Mouse (Mus musculus): Measurements from ENCODE around the gene Usp30. TPM values are rescaled to one million over a fixed set of nuclear protein-coding genes. Genes with fewer than 3 reads are reported as not detected.

Usp30 gene
- 10 to 100 TPM; 29.5 to 31.2 TPM for total RNA-seq (2021)
- long read RNA-seq, experiment 1, full-length matches to known transcripts = 25 of 38 reads
- long read RNA-seq, experiment 1, partial matches to known transcripts = 1 of 38 reads
- long read RNA-seq, experiment 1, other reads (novel, unspliced or antisense) = 12 of 38 reads
- long read RNA-seq, experiment 2, full-length matches to known transcripts = 34 of 70 reads
- long read RNA-seq, experiment 2, partial matches to known transcripts = 11 of 70 reads
- long read RNA-seq, experiment 2, other reads (novel, unspliced or antisense) = 25 of 70 reads

DNA sequence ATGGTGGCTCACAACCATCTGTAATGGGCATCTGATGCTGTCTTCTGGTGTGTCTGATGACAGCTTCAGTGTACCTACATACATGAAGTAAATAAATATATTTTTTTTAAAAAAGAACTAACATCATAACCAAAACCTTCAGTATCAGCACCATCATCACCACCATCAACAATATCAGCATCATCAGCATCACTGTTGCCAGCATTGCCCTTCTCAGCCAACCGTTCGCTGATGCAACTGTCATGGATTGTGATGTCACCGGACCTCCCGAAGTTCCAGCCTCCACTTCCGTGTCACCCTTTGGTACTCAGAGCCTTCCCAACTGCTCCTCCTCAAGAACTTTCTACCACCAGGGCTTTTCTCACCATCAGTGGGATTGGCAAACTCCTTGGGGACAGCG is at the start of gene Usp30:
Gene Usp30, plus strand, starts transcription at position 301 of the 400 bp plus-strand sequence.
- no peak for DNase-seq (ENCODE audit: low spot score in 2 of 2)

DNA sequence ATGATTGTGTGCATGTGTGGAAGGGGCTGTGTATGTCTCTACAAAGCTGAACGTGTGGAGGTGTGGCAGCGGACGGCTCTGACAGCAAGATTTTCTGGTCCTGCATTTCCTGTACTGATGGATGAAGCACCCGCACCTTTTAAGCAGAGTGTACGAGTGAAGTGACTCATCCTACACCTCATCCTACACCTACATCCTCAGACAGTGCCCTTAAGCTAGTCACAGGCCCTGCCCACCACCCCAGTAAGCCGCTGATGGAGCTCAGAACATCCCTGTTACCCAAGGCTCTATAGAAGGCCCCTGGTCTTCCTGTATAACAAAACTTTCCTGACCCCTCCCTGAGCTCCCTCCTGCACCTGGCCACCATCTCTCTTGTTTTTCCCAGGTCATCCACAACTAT is 40.9 kb upstream of the Usp30 start:
- no peak for DNase-seq (ENCODE audit: low spot score in 2 of 2)

DNA sequence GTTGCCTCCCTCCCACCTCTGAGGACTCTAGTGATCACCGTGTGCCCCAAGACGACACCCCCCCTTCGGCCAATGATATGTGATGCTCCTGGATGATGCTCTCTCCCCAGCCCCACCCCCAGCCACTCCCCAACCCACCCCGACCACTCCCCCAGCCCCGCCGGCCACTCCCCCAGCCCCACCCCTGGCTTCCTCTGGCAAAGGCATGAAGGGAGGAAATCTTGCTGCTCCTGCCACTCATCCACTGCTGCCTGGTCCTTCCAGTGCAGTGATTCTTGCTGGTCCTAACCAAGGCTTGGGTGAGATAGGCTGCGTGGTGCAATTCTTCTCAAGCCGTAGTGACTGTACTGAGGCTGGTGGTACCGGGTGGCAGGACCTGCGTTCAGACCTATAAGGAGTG is 40.4 kb upstream of the Usp30 start:
- DNase-seq (ENCODE audit: low spot score in 2 of 2) = no peak

DNA sequence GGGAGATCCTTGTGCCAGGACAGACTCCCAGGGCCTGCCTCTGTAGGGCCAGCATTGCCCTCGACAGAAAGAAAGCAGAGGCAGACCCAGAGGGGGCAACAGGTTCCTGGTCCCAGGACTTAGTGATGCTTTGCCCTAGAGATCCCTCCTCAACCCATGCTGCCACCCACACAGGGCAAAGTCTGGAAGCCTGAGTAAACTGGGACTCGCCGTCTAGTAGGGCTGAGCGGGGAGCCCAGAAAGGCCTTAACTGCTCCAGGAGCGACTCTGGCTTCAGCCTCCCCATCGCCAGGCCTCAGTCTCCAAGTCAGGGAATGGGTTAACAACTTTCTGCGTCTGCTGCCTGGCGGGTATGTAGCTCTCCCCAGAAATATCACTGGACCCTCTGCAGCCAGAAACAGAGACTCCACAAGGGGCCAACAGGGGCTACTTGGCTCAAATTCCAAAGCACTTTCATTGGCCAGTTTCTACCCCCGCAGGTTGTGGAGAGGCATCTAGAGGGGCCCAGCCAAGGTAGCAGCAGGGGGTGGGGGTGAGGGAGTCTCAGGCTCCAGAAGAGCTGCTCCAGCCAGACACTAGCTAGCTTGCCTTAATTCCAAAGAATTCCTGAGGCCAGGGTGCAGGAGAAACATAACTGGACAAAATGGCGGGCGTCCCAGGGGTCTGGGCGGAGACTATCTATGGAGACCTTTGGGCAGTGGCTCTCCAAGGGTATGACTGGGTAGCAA is 37.9 kb upstream of the Usp30 start:
- DNase-seq (ENCODE audit: low spot score in 2 of 2) = no peak

DNA sequence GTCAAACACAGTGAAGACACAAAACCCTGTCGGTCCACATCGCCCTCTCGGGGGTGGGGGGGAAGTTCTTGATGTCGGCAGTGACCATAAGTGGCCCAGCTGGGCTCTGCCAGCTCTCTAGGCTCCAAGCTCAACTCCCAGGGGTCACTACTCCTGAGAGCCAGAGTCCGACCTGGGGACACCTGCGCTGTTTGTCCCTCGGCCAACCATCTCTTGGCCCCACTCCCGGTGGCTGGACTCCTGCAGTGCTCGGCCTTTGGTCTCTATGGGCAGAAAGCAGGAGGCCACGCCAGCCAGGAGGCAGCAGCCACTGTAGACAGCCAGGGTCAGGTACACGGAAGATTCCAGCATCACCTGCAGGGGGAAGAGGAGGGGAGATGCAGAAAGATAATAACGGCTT is 37.1 kb upstream of the Usp30 start:
- DNase-seq (ENCODE audit: low spot score in 2 of 2) = no peak

DNA sequence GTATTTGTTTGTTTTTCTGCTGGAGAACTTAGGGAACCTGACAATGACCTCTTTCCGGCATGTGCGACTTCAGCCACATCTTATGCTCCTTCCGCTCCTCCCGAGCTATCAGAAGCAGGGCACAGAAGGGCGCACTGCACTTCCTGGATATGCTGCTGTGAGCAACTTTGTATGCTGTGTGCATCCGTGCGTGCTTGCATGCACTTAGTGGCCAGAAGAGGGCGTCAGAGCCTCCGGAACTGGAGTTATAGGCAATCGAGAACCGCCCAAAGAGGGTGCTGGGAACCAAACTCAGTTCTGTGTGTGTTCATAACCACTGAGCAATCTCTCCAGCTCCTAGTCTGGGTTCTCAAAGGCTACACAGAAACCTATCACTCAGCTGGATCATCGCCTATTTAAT is 34.6 kb upstream of the Usp30 start:
- no peak for DNase-seq (ENCODE audit: low spot score in 2 of 2)

DNA sequence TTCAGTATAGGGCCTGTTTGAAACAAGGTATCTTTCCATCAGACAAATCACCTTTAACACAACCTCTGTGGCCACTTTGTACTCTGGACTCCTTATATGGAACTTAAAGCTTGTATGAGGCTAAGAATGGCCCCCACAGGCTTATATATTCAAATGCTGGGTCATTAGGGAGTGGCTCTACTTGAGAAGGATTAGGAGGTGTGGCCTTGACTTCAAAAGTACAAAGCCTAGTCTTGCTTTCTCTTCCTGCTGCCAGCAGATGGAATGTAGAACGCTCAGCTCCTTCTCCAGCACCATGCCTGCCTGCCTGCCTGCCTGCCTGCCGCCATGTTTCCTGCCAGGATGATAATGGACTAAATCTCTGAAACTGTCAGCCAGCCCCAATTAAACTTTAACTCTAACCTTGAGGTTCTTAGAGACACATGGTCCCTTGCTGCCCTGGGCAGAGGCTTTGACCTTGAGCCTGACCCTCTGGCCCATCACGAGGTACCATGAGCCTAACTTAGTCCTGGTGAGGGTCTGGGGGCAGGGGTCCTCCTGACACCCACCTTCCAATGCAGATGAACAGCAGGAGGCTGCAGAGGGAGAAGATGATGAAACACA is 33.0 kb upstream of the Usp30 start:
- DNase-seq (ENCODE audit: low spot score in 2 of 2) = no peak

DNA sequence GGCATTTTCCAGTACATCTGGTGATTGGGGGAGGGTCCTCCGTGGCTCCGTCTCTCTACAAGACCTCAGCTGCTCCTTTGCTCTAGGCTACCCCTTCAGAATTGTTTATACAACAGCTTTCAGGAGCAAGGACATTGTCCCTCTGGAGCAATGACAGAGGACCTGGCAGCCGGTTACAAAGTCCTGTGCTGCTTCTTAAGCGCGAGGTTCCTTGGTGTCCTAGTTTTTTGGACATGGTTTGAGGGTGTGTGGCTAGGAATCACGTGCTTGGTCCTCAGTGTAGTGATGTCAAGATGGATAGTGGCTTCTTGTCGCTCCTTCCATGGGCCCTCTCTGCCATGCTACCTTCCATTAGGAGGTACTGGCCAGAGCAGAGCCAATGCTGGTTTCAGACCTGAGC is 30.9 kb upstream of the Usp30 start:
- DNase-seq (ENCODE audit: low spot score in 2 of 2) = no peak

DNA sequence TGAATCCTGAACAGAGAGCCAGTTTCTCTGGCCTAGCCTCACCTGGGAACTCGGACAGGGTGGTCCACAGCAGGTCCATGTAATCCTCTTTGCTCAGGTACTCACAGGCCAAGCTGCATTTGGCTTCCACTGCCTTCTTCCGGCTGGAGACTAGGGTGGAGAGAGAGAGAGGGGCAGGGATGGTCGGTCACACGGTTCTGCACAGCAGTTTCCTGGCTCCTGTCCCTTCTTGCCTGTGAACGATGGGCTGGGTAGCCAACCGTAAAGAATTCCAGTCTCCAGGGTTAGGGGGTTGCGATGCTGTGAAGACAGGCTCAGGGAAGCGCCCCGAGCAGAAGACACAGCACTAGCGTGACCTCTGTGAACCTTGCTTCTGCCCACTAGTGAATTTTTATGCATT is 30.1 kb upstream of the Usp30 start:
- DNase-seq (ENCODE audit: low spot score in 2 of 2) = no peak

DNA sequence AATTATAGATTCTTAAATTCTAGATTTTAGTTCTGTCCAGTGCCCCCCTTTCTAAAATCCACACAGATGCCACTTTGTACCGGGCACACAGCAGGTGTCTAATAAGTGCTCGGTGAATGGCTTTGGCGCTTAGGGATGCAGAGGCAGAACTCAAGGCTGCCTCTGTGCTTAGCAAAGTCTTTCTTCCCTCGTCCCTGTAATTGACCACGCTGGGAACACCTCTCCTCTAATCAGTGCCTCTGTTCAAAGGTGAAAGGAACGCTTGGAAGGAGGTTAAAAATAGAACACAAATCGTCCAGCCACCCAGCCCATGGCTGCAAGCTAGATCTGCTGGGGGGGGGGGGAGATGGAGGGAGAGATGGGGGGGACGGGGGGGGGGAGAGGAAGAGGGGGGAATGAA is 24.8 kb upstream of the Usp30 start:
- DNase-seq (ENCODE audit: low spot score in 2 of 2) = no peak

DNA sequence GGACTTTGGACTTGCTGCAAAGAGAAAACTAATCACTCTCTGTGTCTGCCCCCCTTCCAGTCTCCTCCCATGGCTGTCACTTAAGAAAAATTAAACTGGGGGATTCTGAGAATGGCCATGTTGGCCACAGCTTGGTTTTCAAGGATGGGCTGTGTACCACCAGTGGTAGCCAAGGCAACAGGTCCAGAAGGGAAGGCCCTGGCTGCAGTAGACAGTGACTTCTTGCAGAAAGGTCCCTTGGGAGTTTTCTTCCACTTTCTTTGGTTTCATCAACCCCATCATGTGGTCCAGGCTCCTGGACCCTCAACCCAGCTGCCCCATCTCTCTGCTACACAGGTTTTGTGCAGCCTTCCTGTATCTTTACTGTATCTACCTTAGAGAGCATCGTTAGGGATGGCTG is 24.4 kb upstream of the Usp30 start:
- DNase-seq (ENCODE audit: low spot score in 2 of 2) = no peak

DNA sequence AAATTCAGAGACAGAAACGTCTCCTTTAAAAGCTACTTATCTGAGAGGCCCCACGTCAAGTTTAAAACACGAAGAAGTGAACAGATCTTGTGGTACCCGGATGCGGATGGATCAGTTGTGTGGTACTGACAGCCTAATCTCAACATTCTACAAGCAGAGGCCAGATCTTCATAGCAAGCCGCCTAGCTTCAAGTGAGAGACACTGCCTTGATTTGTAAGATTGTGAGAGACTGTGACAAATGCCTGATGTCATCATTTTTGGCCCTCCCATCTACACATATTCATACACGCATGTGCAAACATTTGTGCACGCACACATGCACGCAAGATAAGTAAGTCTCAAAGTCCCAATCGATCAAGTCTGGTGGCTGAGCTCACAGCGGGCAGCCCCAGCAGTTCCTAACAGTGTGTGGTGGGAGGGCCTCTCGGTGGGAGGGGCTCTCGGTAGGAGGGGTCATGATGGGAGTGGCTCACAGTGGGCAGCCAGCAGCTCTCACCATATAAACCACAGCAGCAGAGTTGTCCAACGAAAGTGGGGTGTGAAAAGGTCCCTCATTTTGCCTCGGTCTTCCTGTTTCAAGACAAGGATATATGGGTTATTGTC is 23.8 kb upstream of the Usp30 start:
- DNase-seq (ENCODE audit: low spot score in 2 of 2) = peak in 1 of 2 experiments; percentile 23

DNA sequence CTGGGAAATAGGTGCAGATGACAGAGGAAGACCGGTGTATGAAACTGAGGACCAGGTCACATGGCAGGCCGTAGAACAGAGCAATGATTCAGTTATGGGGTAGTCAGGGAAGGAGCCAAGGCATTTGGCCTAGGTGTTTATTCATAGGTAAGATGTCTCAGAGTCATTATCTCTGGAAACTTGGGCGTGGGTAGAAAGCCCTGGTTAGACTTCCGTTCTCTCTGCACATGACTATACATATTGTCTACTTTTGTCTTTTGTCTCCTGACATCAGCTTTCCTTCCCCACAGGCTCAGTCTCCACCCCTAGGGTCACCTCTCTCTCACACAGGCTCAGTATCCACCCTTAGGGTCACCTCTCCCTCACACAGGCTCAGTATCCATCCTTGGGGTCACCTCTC is 21.5 kb upstream of the Usp30 start:
- no peak for DNase-seq (ENCODE audit: low spot score in 2 of 2)

DNA sequence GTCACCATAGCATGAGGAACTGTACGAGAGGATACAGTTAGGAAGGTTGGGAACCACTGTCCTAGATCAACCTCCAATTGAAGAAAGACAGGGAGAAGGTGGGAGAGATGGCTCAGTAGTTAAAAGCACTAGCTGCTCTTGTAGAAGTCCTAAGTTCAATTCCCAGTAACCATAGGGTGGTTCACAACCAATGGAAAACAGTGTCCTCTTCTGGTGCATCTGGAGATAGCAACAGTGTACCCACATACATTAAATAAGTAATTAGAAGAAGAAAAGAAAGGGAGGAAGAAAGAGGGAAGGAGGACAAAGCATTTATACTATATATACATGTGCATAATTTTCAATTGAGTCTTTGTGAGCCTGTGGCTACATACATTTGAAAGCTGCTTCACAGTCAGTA is 20.1 kb upstream of the Usp30 start:
- no peak for DNase-seq (ENCODE audit: low spot score in 2 of 2)

DNA sequence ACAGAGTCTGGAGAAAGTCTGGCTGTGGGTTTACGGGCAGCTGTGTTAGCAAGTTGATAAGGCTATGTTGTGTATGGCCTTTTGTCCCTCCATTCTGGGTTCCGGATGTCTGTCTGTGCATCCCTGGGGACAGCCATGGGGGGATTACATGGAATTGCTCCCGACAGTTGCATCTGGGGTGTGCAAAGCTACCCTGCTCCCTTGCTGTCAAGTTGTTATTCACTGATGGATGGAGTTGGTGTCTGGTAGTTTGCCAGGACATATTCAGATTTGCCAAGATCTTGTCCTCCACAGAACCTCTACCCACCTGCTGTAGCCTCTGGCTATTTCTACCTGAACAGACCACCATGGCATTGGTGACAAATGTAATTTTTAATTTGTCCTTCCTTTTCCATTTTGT is 19.1 kb upstream of the Usp30 start:
- DNase-seq (ENCODE audit: low spot score in 2 of 2) = no peak

DNA sequence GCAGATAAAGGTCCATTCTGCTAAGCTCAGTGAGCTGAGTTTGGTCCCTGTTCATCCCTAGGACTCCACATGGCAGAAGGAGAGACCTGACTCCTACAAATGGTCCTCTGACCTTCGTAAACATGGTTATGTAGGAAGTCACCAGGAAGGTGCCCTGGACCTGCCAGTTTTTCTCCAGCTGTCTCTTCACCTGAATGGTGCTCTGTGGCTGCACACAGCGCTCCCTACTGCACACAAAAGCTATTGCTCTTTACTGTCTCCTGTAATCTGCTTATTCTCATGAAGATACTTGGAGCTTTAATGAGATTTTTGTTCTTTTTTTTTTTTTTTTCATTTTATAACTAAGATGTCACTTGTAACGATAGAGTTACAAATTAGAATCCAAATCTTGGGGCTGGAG is 18.7 kb upstream of the Usp30 start:
- no peak for DNase-seq (ENCODE audit: low spot score in 2 of 2)

DNA sequence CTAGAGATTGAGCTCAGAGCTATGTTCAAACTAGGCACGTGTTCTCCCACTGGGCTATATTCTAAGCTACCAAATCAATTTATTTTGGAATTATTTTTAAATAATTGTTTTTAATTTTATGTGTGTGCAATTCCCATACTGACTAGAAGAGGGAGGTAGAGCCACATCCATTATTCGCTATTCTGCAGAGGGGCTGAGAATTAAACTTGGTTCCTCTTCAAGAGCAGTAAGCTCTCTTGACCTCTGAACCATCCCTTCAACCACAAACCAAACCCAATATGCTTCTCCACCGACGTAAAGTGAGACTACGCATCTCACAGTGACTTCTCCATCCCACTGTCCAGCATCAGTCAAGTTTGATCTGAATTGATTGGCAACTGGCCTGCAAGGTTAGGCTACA is 18.1 kb upstream of the Usp30 start:
- no peak for DNase-seq (ENCODE audit: low spot score in 2 of 2)

DNA sequence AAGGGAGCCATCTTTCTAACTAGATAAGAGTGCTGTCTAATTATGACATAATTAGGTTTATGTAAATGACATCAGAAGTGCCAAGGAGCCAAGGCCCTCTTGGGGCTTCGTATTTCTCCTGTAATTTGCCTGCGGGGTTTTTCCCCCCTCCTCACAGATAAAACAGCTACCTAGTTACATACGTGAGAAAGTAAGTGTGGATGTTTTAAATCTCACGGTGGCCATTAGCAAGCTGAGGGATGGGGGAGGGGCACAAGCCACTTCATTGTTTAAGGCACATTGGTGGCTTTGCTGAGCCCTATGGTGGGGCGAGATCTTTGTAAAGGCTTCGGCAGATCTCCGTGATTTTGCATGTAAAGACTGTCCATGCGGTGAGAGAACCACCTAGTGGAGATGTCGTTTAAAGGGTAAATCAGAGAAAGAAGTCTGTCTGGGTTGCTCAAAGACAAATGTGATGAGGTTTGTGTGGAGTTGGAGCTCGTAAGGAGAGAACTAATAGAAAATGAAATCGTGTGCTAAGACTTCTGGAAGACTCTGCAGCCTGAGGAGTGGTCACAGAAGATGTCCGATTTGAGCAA is 16.4 kb upstream of the Usp30 start:
- no peak for DNase-seq (ENCODE audit: low spot score in 2 of 2)

DNA sequence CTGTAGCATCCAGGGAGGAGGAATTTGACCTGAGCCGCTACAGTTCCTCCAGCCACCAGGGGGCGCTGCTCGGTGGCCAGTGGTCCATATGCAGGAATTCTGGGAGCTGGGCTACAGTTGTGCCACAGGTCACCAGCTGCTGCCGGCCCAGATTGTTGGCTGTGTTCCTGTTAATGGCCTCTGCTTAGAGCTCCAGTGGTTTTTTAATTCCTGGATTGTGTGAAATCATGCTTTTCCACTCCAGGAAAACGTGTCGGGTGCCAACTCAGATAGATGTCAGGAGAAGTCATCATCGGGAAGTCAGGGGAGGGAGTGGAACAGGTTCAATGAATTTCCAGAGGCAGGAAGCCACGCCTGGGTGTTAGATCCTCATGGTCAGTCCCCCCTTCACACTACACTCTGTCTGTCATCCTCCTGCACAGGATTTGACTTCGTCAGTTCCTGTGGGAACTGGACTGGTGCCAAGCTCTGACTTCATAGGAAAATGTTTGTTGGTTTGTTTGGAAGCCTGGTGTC is 13.0 kb upstream of the Usp30 start:
- peak; percentile 72 to 80 for DNase-seq (ENCODE audit: low spot score in 2 of 2)

DNA sequence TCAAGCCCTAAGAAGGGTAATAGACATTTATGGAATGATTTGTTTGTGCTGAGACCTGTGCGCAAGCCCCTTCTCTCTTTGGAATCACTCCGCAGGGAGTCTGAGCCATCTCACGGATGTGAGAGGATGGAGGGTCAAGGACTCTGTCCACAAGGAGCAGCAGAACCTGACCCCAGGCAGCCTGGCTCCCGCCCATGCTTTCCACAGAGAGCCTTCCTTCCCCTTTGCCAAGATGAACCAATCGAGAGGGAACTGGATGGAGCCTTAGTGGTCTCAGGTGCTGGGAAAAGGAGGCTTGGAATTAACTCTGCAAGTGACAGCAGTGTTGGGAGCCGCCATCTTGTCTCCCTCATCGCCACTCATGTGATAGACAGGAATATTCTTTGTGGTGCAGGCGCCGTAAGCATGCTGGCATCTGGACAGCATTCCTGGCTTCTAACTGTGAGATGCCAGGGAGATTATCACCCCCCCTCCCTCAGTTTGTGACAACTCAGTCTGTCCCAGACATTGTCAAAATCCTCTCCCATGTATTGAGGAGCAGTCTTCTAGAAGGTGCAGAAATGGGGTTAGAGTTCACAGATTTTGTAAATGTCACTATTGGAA is 8.0 kb upstream of the Usp30 start:
- DNase-seq (ENCODE audit: low spot score in 2 of 2) = no peak

DNA sequence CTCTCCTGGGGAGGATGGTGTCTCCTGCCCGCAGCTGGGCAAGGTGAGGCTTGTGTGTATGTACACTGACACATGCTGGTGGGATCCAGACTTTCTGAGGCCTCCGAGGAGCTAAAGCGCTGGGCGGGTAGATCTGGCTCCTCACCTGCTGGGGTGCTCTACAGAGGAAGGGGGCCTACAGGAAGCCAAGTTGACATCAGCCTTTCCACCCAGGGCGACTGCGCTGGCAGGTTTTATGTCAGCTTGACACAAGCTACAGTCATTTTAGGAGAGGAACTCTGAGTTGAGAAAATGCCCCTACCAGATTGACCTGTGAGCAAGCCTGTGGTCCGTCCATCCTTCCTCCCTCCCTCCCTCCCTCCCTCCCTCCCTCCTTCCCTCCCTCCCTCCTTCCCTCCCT is 3.6 kb upstream of the Usp30 start:
- DNase-seq (ENCODE audit: low spot score in 2 of 2) = no peak

Data from adrenal gland, adult 18-20 months (tissue).